Mouse (Mus musculus) midbrain, embryonic 15.5 days (tissue): Measurements from ENCODE around the gene Lrfn1. TPM values are rescaled to one million over a fixed set of nuclear protein-coding genes. Genes with fewer than 3 reads are reported as not detected.

ENCODE experiments used
- ATAC-seq: fragments of 200-750 bp; cut with Nextera tagmentation; replicated peaks from 2 replicates; pipeline ENCODE4 v1.8.0; 2017; ENCODE audit warnings: moderate TSS enrichment
- H3K27ac ChIP-seq: fragments of 300-500 bp; sonication (generic); 2 replicates; pipeline ENCODE4 v1.5.1; 2015; ENCODE audit warnings: mild to moderate bottlenecking, inconsistent platforms
- H3K27me3 ChIP-seq: fragments of 300-500 bp; sonication (generic); replicated peaks from 2 replicates; pipeline ENCODE4 v1.6.1; 2015; ENCODE audit warnings: inconsistent platforms
- H3K36me3 ChIP-seq: fragments of 300-500 bp; sonication (generic); replicated peaks from 2 replicates; pipeline ENCODE4 v1.6.1; 2015; ENCODE audit warnings: inconsistent platforms
- H3K4me1 ChIP-seq: fragments of 300-500 bp; sonication (generic); 2 replicates; pipeline ENCODE4 v1.6.1; 2015; ENCODE audit warnings: inconsistent platforms
- H3K4me2 ChIP-seq: fragments of 300-500 bp; sonication (generic); 2 replicates; pipeline ENCODE4 v1.6.1; 2015; ENCODE audit warnings: inconsistent platforms, mild to moderate bottlenecking, moderate library complexity
- H3K4me3 ChIP-seq: fragments of 300-500 bp; sonication (generic); 2 replicates; pipeline ENCODE4 v1.5.1; 2015; ENCODE audit warnings: mild to moderate bottlenecking, inconsistent platforms
- H3K9ac ChIP-seq: fragments of 300-500 bp; sonication (generic); 2 replicates; pipeline ENCODE4 v1.6.1; 2015; ENCODE audit warnings: mild to moderate bottlenecking, inconsistent platforms
- H3K9me3 ChIP-seq: fragments of 300-500 bp; sonication (generic); 2 replicates; pipeline ENCODE4 v1.6.1; 2016; ENCODE audit warnings: inconsistent platforms
- WGBS: fragments of 180-500 bp; shearing (Covaris S2); methylation state at CpG from one replicate; pipeline ENCODE4 v1.1.7; 2015; ENCODE audit warnings: mixed read lengths; 5-methylcytosine and 5-hydroxymethylcytosine counted together
- polyA plus RNA-seq: library from polyadenylated mRNA; unstranded; fragments of >200 nt; fragmentation: Nextera tagmentation; extraction: Ambion mirVana; gene quantifications from 2 replicates; pipeline ENCODE4 v1.2.1, GENCODE M21; 2015

Lrfn1 gene
- polyA plus RNA-seq, 1 experiment from 2014 or later: 20.9 TPM

DNA sequence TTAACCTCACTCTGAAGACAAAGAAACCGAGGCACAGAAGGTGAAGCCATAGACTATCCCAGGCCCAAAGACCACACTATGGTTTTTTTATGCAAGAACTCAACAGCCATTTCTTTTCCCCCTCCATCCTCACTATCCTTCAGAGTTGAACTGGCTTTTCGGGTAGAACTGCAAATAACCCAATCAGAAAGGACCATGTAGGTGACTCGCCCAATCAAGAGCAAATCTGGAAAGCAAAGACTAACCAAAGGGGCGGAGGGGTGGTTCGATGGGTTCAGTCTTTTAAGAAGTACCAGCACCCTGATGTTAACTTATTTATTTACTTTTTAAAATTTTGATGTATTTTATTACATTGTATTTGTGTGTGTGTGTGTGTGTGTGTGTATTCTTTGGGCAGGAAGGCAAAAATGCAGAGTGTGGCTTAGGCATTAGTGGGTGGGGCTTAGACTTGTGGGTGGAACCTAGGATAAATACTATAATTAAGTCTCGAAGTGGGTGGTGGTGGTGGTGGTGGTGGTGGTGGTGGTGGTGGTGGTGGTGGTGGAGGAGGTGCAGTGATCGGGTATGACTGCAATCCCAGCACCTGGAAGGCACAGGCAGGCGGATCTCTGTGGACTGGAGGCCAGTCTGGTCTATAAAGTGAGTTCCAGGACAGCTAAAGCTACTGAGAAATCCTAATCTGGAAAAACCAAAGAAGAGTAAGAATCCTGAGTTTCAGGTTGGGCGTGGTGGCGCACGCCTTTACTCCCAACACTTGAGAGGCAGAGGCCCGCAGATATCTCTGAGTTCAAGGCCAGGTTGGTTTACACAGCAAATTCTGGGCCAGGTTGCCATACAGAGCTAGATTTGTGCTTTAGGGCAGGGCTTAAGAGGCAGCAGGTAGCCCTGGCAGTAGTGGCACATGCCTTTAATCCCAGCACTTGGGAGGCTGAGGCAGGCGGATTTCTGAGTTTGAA, 3.6 kb upstream of the Lrfn1 start:
- peaks cover 23% of the 10 kb centered on the region for H3K4me1 ChIP-seq
- H3K4me3 ChIP-seq: no peak overlapping the region
- no peak for ATAC-seq
- H3K36me3 ChIP-seq: no peaks in the 10 kb centered on the region
- H3K4me2 ChIP-seq: no peak overlapping the region
- no peak overlapping the region for H3K9ac ChIP-seq
- H3K9me3 ChIP-seq: no peaks in the 10 kb centered on the region
- H3K27ac ChIP-seq: no peak overlapping the region
- H3K27me3 ChIP-seq: peaks cover 5% of the 10 kb centered on the region; the same call in 1 of the 2 replicates
- 72% methylated on average over 13 of the region's 13 CpGs for WGBS

DNA sequence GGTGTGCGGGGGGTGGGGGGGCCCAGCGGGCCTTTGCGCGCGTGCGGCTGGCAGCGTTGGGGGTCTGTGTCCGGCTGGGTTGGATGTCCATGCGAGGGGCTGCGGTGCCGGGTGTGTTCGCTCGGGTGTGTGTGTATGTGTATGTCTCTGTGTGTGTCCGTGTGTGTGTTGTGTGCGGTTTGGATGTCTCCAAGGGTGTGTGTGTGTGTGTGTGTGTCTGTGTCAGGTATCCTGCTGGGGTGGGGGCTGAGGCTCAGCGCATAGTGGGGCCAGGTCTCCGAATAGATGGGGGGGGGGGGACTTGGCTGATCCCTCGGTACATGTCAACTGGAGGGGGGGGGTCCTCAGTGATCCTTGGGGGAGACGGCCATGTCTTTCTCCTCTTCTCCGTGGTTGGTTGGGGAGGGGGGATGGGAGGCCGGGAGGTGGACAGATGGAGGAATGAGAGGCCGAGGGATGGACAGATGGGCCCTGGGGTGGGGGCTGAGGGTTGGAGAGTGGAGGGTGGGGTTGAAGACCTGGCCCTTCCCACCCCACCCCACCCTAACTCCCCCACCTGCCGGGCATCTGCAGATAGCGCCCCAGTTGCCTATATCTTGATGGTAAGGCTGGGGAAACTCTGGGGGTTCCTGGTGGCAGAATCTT, 703 bp downstream of the Lrfn1 start:
- ATAC-seq: peak; percentile 68
- Histone ChIP-seq H3K27ac (peak overlapping the region; percentile 78), H3K4me3 (peak overlapping the region; percentile 91), H3K9me3 (no peaks in the 10 kb centered on the region), H3K36me3 (peaks cover 22% of the 10 kb centered on the region), H3K4me2 (peak overlapping the region; percentile 79), H3K27me3 (no peaks in the 10 kb centered on the region), H3K4me1 (peaks cover 20% of the 10 kb centered on the region), H3K9ac (peak overlapping the region; percentile 91)
- WGBS: 1% methylated on average over 20 of the region's 24 CpGs

DNA sequence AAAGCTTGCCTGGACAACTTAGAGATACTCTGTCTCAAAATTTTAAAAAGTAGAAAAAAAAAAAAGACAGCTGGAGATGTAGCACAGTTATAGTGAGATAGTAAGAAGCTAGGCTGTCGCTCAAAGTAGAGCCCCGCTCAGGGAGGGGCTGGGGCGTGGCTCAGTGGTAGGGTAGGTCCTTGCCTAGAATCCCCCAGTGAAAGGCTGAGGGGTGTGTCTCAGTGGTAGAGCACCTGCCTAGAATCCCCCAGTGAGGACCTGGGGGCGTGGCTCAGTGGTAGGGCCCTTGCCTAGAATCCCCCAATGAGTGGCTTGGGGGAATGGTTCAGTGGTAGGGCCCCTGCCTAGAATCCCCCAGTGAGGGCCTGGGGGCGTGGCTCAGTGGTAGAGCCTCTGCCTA, 8.6 kb downstream of the Lrfn1 start:
- Histone ChIP-seq H3K27ac (no peak overlapping the region), H3K27me3 (no peaks in the 10 kb centered on the region), H3K4me1 (peaks cover 23% of the 10 kb centered on the region), H3K36me3 (peaks cover 49% of the 10 kb centered on the region), H3K4me3 (no peak overlapping the region), H3K4me2 (no peak overlapping the region), H3K9ac (no peak overlapping the region), H3K9me3 (no peaks in the 10 kb centered on the region)
- ATAC-seq: no peak
- WGBS: 97% methylated on average over 5 of the region's 5 CpGs

DNA sequence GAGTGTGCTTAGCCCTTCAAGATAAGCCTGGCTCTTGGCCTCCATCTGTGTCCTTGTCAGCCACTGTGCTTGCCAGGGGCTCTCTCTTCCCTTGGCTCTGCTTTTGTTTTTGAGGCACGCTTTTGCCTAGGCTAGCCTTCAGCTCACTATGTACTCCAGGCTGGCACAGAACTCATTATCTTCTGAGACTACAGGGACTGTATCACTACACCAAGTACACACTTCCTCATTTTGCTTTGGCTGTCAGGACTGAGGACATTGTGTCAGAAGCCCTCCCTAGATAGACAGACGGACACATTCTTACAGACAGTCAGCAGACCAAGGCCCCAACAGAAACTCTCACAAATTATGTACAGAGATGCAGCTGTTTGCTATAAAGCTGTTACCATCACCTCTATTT, 11.0 kb downstream of the Lrfn1 start:
- Histone ChIP-seq H3K9ac (no peak overlapping the region), H3K27me3 (0 out of 2 replicates have a peak, but pooled peaks cover 7% of the 10 kb centered on the region), H3K4me3 (no peak overlapping the region), H3K4me1 (peaks cover 34% of the 10 kb centered on the region), H3K9me3 (no peaks in the 10 kb centered on the region), H3K27ac (no peak overlapping the region), H3K4me2 (no peak overlapping the region), H3K36me3 (peaks cover 33% of the 10 kb centered on the region)
- no peak for ATAC-seq
- 97% methylated on average over 2 of the region's 2 CpGs for WGBS

DNA sequence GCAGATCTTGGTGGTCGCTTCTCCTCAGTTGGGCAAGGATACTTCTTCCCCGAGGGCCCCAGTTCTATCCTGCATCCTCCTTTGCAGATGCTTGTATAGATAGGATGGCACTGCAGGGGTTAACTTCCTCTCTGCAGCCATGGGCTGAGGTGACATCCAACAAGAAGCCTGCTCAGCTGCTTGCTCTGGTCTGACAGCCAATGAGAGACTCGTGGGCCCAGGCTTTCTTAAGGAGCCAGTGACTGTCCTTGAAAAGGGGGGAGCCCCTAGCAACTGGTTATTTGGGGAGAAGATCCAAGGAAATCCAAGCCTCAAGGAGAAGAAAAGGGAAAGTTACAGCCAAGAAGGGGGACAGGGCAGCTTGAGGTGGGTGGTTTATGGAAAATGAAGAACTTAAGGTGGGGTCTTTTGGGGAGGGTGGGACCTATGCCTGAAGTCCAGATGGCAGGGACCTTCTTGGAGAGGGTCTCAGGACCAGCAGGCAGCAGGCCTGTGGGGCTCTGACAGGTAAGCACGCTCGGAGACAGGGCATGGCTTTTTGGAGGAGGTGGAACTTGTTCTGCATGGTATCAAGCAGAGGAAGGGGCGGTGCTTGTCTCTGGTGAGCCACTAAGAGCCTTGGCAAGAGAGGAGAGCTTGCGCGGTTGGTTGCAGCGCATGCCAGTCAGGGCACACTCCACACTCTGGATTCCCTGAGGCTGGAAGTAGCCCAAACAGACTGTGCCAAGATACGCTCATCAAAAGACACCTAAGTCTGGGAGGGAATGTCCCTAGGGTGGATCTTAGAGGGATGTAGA, 12.8 kb downstream of the Lrfn1 start:
- ATAC-seq: peak; percentile 75

DNA sequence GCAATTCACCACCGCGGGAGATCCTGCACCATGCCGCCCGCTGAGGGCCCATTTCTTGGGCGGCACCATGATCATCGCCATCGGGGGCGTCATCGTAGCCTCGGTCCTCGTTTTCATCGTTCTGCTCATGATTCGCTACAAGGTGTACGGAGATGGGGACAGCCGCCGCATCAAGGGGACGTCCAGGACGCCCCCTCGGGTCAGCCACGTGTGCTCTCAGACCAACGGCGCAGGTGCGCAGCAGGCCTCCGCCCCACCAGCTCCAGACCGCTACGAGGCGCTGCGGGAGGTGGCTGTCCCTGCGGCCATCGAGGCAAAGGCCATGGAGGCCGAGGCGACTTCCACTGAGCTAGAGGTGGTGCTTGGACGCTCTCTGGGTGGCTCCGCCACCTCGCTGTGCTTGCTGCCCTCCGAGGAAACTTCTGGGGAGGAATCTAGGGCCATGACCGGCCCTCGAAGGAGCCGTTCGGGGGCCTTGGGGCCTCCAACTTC, 15.0 kb downstream of the Lrfn1 start:
- peaks cover 26% of the 10 kb centered on the region for H3K4me1 ChIP-seq
- no peaks in the 10 kb centered on the region for H3K9me3 ChIP-seq
- 0 out of 2 replicates have a peak, but pooled peaks cover 7% of the 10 kb centered on the region for H3K27me3 ChIP-seq
- H3K4me2 ChIP-seq: peak overlapping the region; percentile 42
- peaks cover 9% of the 10 kb centered on the region; the same call in 1 of the 2 replicates for H3K36me3 ChIP-seq
- WGBS: 20% methylated on average over 40 of the region's 40 CpGs
- no peak for ATAC-seq
- no peak overlapping the region for H3K9ac ChIP-seq
- H3K27ac ChIP-seq: no peak overlapping the region
- H3K4me3 ChIP-seq: peak overlapping the region; percentile 22; the same call in 1 of the 2 replicates

More for the DNA sequence above, 12.8 kb downstream of the Lrfn1 start:
- H3K36me3 ChIP-seq: peaks cover 14% of the 10 kb centered on the region; the same call in 1 of the 2 replicates
- H3K27me3 ChIP-seq: 0 out of 2 replicates have a peak, but pooled peaks cover 7% of the 10 kb centered on the region
- H3K9me3 ChIP-seq: no peaks in the 10 kb centered on the region
- peaks cover 34% of the 10 kb centered on the region for H3K4me1 ChIP-seq
- WGBS: 50% methylated on average over 10 of the region's 10 CpGs
- H3K4me3 ChIP-seq: no peak overlapping the region; the same call in 1 of the 2 replicates
- no peak overlapping the region for H3K9ac ChIP-seq
- H3K4me2 ChIP-seq: peak overlapping the region; percentile 39
- peak overlapping the region; percentile 25; the same call in 1 of the 2 replicates for H3K27ac ChIP-seq

DNA sequence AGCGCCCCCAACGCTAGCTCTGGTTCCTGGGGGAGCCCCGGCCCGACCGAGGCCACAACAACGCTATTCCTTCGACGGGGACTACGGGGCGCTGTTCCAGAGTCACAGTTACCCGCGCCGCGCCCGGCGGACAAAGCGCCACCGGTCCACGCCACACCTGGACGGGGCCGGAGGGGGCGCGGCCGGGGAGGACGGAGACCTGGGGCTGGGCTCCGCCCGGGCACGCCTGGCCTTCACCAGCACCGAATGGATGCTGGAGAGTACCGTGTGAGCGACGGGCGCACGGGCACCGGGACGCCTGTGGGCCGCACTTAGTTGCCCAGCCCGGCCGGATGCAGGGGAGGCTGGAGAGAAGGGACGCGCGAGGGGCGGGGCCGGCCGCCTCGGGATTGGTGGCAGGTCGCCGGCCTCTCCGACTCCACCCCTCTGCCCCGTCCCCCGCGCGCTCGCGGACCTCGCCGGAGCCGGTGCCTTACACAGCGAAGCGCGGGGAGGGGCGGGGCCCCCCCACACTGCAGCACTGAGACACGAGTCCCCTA, 15.5 kb downstream of the Lrfn1 start:
- peaks cover 26% of the 10 kb centered on the region for H3K4me1 ChIP-seq
- WGBS: 6% methylated on average over 63 of the region's 63 CpGs
- no peak overlapping the region for H3K27ac ChIP-seq
- ATAC-seq: peak; percentile 19; the same call in 1 of the 2 replicates
- peak overlapping the region; percentile 42 for H3K4me2 ChIP-seq
- H3K4me3 ChIP-seq: peak overlapping the region; percentile 22
- H3K9ac ChIP-seq: 0 out of 2 replicates have a peak overlapping the region, but pooled peaks have one; percentile 5
- no peaks in the 10 kb centered on the region for H3K9me3 ChIP-seq
- H3K36me3 ChIP-seq: peaks cover 6% of the 10 kb centered on the region; the same call in 1 of the 2 replicates
- 0 out of 2 replicates have a peak, but pooled peaks cover 7% of the 10 kb centered on the region for H3K27me3 ChIP-seq

DNA sequence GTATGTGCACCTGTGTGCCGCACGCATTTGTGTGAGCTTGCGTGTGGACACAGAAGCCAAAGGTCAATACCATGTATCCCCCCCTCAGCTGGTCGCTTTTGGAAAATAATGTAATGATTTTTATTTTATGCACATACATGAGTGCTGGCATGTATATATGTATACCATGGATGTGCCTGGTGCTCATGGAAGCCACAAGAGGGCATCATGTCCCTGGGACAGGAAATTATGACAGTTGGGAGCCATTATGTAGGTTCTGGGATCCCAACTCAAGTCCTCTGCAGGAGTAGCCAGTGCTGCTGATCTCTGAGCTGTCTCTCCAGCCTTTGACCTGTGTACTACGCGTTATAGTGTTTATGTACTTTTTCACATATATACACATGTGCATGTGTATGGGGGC, 24.4 kb downstream of the Lrfn1 start:
- Histone ChIP-seq H3K27ac (no peak overlapping the region), H3K9me3 (no peaks in the 10 kb centered on the region), H3K4me3 (no peak overlapping the region), H3K4me2 (no peak overlapping the region), H3K36me3 (no peaks in the 10 kb centered on the region), H3K4me1 (no peaks in the 10 kb centered on the region), H3K9ac (no peak overlapping the region), H3K27me3 (no peaks in the 10 kb centered on the region)
- WGBS: 94% methylated on average over 6 of the region's 6 CpGs
- no peak for ATAC-seq

DNA sequence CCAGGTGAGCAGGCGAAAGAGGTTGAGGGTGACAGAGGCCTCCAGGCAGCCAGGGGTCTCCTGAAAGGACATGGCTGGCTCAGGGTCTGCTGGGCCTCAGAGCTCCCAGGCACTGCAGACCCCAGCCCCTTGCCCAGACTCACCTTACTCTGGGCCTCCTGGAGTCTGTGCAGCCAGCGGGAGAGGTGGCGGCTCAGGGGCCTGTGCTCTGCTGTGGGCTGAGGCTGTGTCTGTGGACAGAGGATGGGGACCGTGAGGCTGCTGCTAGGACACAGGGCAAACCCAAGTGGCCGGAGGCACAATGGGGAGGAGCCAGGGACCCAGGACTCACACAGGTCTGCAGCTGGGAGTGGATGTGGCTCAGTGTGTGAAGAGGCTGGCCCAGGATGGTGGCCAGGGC, 25.6 kb downstream of the Lrfn1 start:
- Histone ChIP-seq H3K9me3 (no peaks in the 10 kb centered on the region), H3K27ac (no peak overlapping the region), H3K9ac (no peak overlapping the region), H3K36me3 (no peaks in the 10 kb centered on the region), H3K4me2 (no peak overlapping the region), H3K4me1 (no peaks in the 10 kb centered on the region), H3K4me3 (no peak overlapping the region), H3K27me3 (no peaks in the 10 kb centered on the region)
- no peak for ATAC-seq
- 86% methylated on average over 5 of the region's 5 CpGs for WGBS

DNA sequence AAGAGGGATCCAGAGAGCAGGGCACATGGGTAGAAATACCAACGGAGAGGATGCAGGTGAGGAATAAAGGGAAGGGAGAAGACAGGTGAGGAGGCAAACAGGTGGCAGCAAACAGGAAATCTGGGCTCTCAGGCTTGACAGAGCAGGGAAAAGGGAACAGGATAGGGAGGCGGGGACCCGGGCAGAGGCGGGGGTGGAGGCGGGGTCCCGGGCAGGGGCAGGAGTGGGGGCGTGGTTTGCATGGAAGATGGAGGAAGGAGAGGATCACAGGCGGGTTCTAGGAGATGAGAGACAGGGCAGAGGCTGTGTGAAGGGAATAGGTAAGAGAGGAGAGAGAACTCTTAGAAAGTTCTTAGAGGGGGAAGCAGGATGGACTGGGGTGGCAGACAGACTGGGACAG, 27.1 kb downstream of the Lrfn1 start:
- no peak overlapping the region for H3K27ac ChIP-seq
- H3K9me3 ChIP-seq: no peaks in the 10 kb centered on the region
- H3K36me3 ChIP-seq: no peaks in the 10 kb centered on the region
- 8% methylated on average over 8 of the region's 8 CpGs for WGBS
- H3K4me3 ChIP-seq: no peak overlapping the region
- no peaks in the 10 kb centered on the region for H3K27me3 ChIP-seq
- H3K9ac ChIP-seq: no peak overlapping the region
- H3K4me1 ChIP-seq: no peaks in the 10 kb centered on the region
- no peak overlapping the region for H3K4me2 ChIP-seq
- ATAC-seq: no peak

DNA sequence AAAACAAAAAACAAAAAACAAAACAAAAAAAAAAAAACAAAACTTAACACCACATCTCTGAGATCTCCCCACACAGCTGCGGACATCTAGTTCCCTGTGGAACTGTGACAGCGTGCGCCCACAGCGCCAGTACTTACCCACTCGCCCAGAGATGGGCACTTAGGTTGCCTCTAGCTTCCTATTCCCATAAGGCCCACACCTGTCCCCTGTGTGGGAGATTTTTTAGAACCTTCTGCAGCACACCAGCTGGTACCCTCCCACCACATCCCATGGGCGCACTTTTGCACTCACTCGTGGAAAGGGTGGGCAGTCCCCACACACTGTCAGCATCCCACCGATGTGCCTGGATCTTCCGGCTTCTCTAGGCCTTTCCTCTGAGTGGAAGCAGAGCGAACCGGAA, 31.1 kb downstream of the Lrfn1 start:
- Histone ChIP-seq H3K27ac (no peak overlapping the region), H3K27me3 (peaks cover 9% of the 10 kb centered on the region; the same call in 1 of the 2 replicates), H3K9ac (no peak overlapping the region), H3K9me3 (no peaks in the 10 kb centered on the region), H3K4me3 (no peak overlapping the region), H3K4me1 (peaks cover 4% of the 10 kb centered on the region), H3K36me3 (no peaks in the 10 kb centered on the region), H3K4me2 (no peak overlapping the region)
- 89% methylated on average over 11 of the region's 11 CpGs for WGBS
- ATAC-seq: no peak
